12 mouse cellular contexts compared by ENCODE assay signal in genomic region chr19:55542461-55542860, GRCm38 (mm10).
DNase-seq lines count a peak whose midpoint lies in the region; ATAC-seq and TF ChIP-seq lines count a peak whose summit lies in the region.
"Had no signal": no experiment of that assay in that cellular context is flagged by ENCODE, and none has a peak within 500 bp of the region (broad histone marks: within the 10 kb centered on the region; RNA-seq: fewer than 3 reads in every experiment).

No protein-coding gene starts in this region.

- no peak overlapping the region for H3ac ChIP-seq in myocyte (ENCODE audit: control insufficient read depth, insufficient read length)

- no peaks in the 10 kb centered on the region; the same call in 1 of the 2 replicates for H3K4me1 ChIP-seq in lung, embryonic 16.5 days (replicated peaks; ENCODE audit: control insufficient read depth, insufficient read depth, low read length)
- H3K4me1 ChIP-seq in lung, adult 2 months (ENCODE audit: control insufficient read depth, insufficient read depth, low read length), result no peaks in the 10 kb centered on the region
- peaks cover 22% of the 10 kb centered on the region for H3K4me1 ChIP-seq in liver, embryonic 12.5 days

- peak; percentile 52 for ATAC-seq in lung, embryonic 16.5 days (ENCODE audit: low read depth)
- ATAC-seq in liver, embryonic 12.5 days, result no peak
- ATAC-seq: activated CD4-positive, CD25-positive, alpha-beta regulatory T cell, adult 4 months; forebrain, embryonic 13.5 days had no signal

- peaks cover 7% of the 10 kb centered on the region for H3K27me3 ChIP-seq in lung, embryonic 16.5 days (ENCODE audit: control insufficient read depth, insufficient read depth, low read depth, low read length)
- no peaks in the 10 kb centered on the region for H3K27me3 ChIP-seq in myocyte (ENCODE audit: control insufficient read depth, insufficient read depth, insufficient read length)
- H3K27me3 ChIP-seq in liver, embryonic 12.5 days (replicated peaks), result no peaks in the 10 kb centered on the region

- H3K27ac ChIP-seq in lung, embryonic 16.5 days (ENCODE audit: low read length), result no peak overlapping the region
- H3K27ac ChIP-seq in liver, embryonic 12.5 days, result no peak overlapping the region
- H3K27ac ChIP-seq: forebrain, embryonic 13.5 days; layer of hippocampus, adult 2 months; liver, embryonic 14.5 days had no signal

- no peak overlapping the region for H3K9ac ChIP-seq in lung, embryonic 16.5 days (ENCODE audit: low read length)
- H3K9ac ChIP-seq in liver, embryonic 12.5 days, result no peak overlapping the region
- H3K9ac ChIP-seq: forebrain, embryonic 13.5 days; liver, embryonic 14.5 days had no signal

- TF ChIP-seq POLR2A in lung, adult 2 months (IDR thresholded peaks at IDR 0.05; ENCODE audit: borderline replicate concordance, extremely low read depth, low read depth, low read length), result no peak
- no peak for TF ChIP-seq POLR2A in myocyte (IDR thresholded peaks at IDR 0.05; ENCODE audit: insufficient read length, low read depth)

- no peak overlapping the region for H3K4me2 ChIP-seq in lung, embryonic 16.5 days (ENCODE audit: low read depth, low read length)
- peak overlapping the region; percentile 58 for H3K4me2 ChIP-seq in myocyte (ENCODE audit: low read depth)
- no peak overlapping the region for H3K4me2 ChIP-seq in liver, embryonic 12.5 days
- H3K4me2 ChIP-seq: forebrain, embryonic 13.5 days had no signal

- no peak overlapping the region for H3K4me3 ChIP-seq in lung, embryonic 16.5 days (ENCODE audit: low read length)
- H3K4me3 ChIP-seq in lung, adult 2 months (replicated peaks; ENCODE audit: extremely low read depth, low read depth, low read length), result no peak overlapping the region
- no peak overlapping the region for H3K4me3 ChIP-seq in myocyte
- no peak overlapping the region for H3K4me3 ChIP-seq in liver, embryonic 12.5 days
- H3K4me3 ChIP-seq: forebrain, embryonic 13.5 days; layer of hippocampus, adult 2 months had no signal

- H3K79me2 ChIP-seq in myocyte (ENCODE audit: control insufficient read depth, insufficient read depth), result no peaks in the 10 kb centered on the region

- no peaks in the 10 kb centered on the region for H3K36me3 ChIP-seq in lung, embryonic 16.5 days (ENCODE audit: control insufficient read depth, insufficient read depth, low read length)
- H3K36me3 ChIP-seq in myocyte (ENCODE audit: control insufficient read depth, insufficient read depth), result no peaks in the 10 kb centered on the region
- 0 out of 2 replicates have a peak, but pooled peaks cover 2% of the 10 kb centered on the region for H3K36me3 ChIP-seq in liver, embryonic 12.5 days

- no peak for TF ChIP-seq CTCF in lung, adult 2 months (IDR thresholded peaks at IDR 0.05; ENCODE audit: insufficient read depth, low read length)

- DNase-seq in lung, adult 2 months, result no peak
- peak; percentile 87 for DNase-seq in Muller cell, postnatal 12 days (ENCODE audit: inconsistent ontology term)
- peak; percentile 68 for DNase-seq in brain, adult 2 months (ENCODE audit: low read depth, low spot score)
- no peak for DNase-seq in kidney, postnatal 36 days
- DNase-seq: cerebellum, adult 9-11 months had no signal

- H3K9me3 ChIP-seq in lung, embryonic 16.5 days (ENCODE audit: control insufficient read depth, low read length), result no peaks in the 10 kb centered on the region
- no peaks in the 10 kb centered on the region for H3K9me3 ChIP-seq in liver, embryonic 12.5 days (replicated peaks)
- H3K9me3 ChIP-seq: forebrain, embryonic 13.5 days had no signal

- WGBS in lung, embryonic 16.5 days, result 51% methylated on average over 6 of the region's 6 CpGs
- 42% methylated on average over 6 of the region's 6 CpGs for WGBS in lung, adult 2 months
- WGBS in liver, embryonic 12.5 days (ENCODE audit: insufficient replicate concordance), result 68% methylated on average over 6 of the region's 6 CpGs

TF ChIP-seq in myocyte, 11 proteins besides CTCF, POLR2A, EP300 and RAD21:
- TF ChIP-seq MAX (IDR thresholded peaks at IDR 0.05; ENCODE audit: low read depth), result peak; percentile 35
- TF ChIP-seq SRF (IDR thresholded peaks at IDR 0.05; ENCODE audit: control insufficient read depth, insufficient read length, low read depth), result no peak

Comparison
In these comparisons a context has a peak if more than half of its experiments do, and no peak if none do; other contexts are left out.
1. DNase-seq: peak in Muller cell, postnatal 12 days (single experiment) and brain, adult 2 months (single experiment); none in lung, adult 2 months (single experiment) and kidney, postnatal 36 days (0 of 2).